13 mouse cellular contexts compared by ENCODE assay signal in the genomic region with DNA sequence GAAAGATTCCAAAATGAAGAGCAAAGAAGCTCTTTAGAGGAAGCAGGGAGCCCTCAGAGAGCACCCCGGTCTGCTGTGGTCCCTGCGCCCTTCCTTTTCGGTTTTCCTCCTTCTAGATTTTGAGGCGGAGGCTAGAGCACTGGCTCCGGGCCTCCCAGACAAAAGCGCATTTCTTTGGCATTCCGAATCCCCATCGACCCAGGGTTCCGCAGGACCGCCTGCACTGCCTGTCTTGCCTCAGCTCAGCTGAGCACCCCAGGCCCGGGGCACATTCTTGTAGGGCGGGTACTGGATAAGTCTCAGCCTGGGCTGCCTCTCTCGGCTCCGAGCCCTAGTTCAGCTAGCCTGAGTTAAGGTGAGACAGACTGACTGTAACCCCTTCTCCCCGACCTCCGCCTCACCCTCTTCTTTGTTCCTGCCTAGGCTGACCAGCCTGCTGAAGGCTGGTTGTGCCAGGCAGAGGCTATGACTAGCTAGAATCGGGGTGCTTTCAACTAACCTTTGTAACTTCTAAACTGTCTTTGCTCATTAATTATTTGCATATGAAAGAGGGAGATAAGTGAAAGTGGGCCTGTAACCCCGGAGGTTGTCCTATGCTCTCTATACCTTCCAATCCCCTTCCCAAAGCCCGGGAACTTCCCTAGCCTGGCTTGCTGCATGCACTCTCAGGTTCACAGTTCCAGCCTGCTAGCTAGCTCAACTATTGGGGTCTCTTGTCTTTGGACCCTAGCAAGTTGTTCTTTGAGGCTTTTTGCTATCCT. TPM values are rescaled to one million over a fixed set of nuclear protein-coding genes. Genes with fewer than 3 reads are reported as not detected.
A peak's percentile ranks its signal among the peaks of the same experiment; 100 is the strongest.
DNase-seq lines count a peak whose midpoint lies in the region; ATAC-seq and TF ChIP-seq lines count a peak whose summit lies in the region.
"Had no signal": no experiment of that assay in that cellular context is flagged by ENCODE, and none has a peak within 500 bp of the region (broad histone marks: within the 10 kb centered on the region; RNA-seq: fewer than 3 reads in every experiment).

No protein-coding gene starts in this region.

- H3K27me3 ChIP-seq in forebrain, embryonic 11.5 days (ENCODE audit: control insufficient read depth, insufficient read depth, low read length): peaks cover 99% of the 10 kb centered on the region
- H3K27me3 ChIP-seq in forebrain, postnatal 0 days (ENCODE audit: insufficient read depth, low read length): peaks cover 96% of the 10 kb centered on the region
- H3K27me3 ChIP-seq in lung, embryonic 15.5 days: peaks cover 99% of the 10 kb centered on the region
- H3K27me3 ChIP-seq in intestine, embryonic 15.5 days (replicated peaks): peaks cover 88% of the 10 kb centered on the region
- H3K27me3 ChIP-seq in stomach, postnatal 0 days (ENCODE audit: control insufficient read depth, insufficient read depth, low read length): no peaks in the 10 kb centered on the region

- no peak overlapping the region for H3K4me3 ChIP-seq in forebrain, embryonic 11.5 days (ENCODE audit: low read depth, low read length)
- no peak overlapping the region for H3K4me3 ChIP-seq in forebrain, postnatal 0 days (ENCODE audit: low read depth, low read length)
- H3K4me3 ChIP-seq in lung, embryonic 15.5 days: 0 out of 2 replicates have a peak overlapping the region, but pooled peaks have one; percentile 24
- H3K4me3 ChIP-seq in intestine, embryonic 15.5 days (replicated peaks): peak overlapping the region; percentile 32
- peak overlapping the region; percentile 54 for H3K4me3 ChIP-seq in stomach, postnatal 0 days (ENCODE audit: low read depth, low read length)
- H3K4me3 ChIP-seq: forebrain, embryonic 13.5 days had no signal

- no peak overlapping the region for H3K27ac ChIP-seq in forebrain, embryonic 11.5 days (ENCODE audit: low read depth, low read length)
- H3K27ac ChIP-seq in forebrain, postnatal 0 days (ENCODE audit: low read depth, low read length): no peak overlapping the region
- H3K27ac ChIP-seq in lung, embryonic 15.5 days: no peak overlapping the region
- 0 out of 2 replicates have a peak overlapping the region, but pooled peaks have one; percentile 95 for H3K27ac ChIP-seq in intestine, embryonic 15.5 days
- H3K27ac ChIP-seq in stomach, postnatal 0 days (replicated peaks): peak overlapping the region; percentile 90
- H3K27ac ChIP-seq: forebrain, embryonic 13.5 days had no signal

- no peak for TF ChIP-seq CTCF in forebrain, postnatal 0 days (IDR thresholded peaks at IDR 0.05; ENCODE audit: low read depth)
- TF ChIP-seq CTCF in stomach, postnatal 0 days (IDR thresholded peaks at IDR 0.05; ENCODE audit: low read depth): no peak

- no peak for TF ChIP-seq EP300 in stomach, postnatal 0 days (optimal IDR thresholded peaks at IDR 0.05)

- 2% methylated on average over 19 of the region's 19 CpGs for WGBS in forebrain, embryonic 11.5 days
- WGBS in forebrain, postnatal 0 days: 2% methylated on average over 19 of the region's 19 CpGs
- 17% methylated on average over 19 of the region's 19 CpGs for WGBS in lung, embryonic 15.5 days
- 15% methylated on average over 19 of the region's 19 CpGs for WGBS in intestine, embryonic 15.5 days
- WGBS in stomach, postnatal 0 days: 21% methylated on average over 19 of the region's 19 CpGs

- no peaks in the 10 kb centered on the region for H3K9me3 ChIP-seq in forebrain, embryonic 11.5 days (ENCODE audit: control insufficient read depth, low read length)
- no peaks in the 10 kb centered on the region for H3K9me3 ChIP-seq in forebrain, postnatal 0 days (ENCODE audit: low read length)
- no peaks in the 10 kb centered on the region for H3K9me3 ChIP-seq in lung, embryonic 15.5 days
- no peaks in the 10 kb centered on the region for H3K9me3 ChIP-seq in intestine, embryonic 15.5 days
- no peaks in the 10 kb centered on the region for H3K9me3 ChIP-seq in stomach, postnatal 0 days (ENCODE audit: control insufficient read depth, low read length)
- H3K9me3 ChIP-seq: forebrain, embryonic 13.5 days had no signal

- H3K4me1 ChIP-seq in forebrain, embryonic 11.5 days (replicated peaks; ENCODE audit: control insufficient read depth, insufficient read depth, low read length): no peaks in the 10 kb centered on the region
- no peaks in the 10 kb centered on the region for H3K4me1 ChIP-seq in forebrain, postnatal 0 days (ENCODE audit: insufficient read depth)
- H3K4me1 ChIP-seq in lung, embryonic 15.5 days: peaks cover 4% of the 10 kb centered on the region; the same call in 1 of the 2 replicates
- H3K4me1 ChIP-seq in intestine, embryonic 15.5 days (replicated peaks): peaks cover 24% of the 10 kb centered on the region
- H3K4me1 ChIP-seq in stomach, postnatal 0 days (replicated peaks; ENCODE audit: control insufficient read depth, insufficient read depth): no peaks in the 10 kb centered on the region

- no peak overlapping the region for H3K4me2 ChIP-seq in forebrain, embryonic 11.5 days (ENCODE audit: low read depth, low read length, severe bottlenecking)
- H3K4me2 ChIP-seq in forebrain, postnatal 0 days (ENCODE audit: low read depth): no peak overlapping the region
- no peak overlapping the region for H3K4me2 ChIP-seq in lung, embryonic 15.5 days
- peak overlapping the region; percentile 72 for H3K4me2 ChIP-seq in intestine, embryonic 15.5 days (replicated peaks)
- H3K4me2 ChIP-seq in stomach, postnatal 0 days (replicated peaks; ENCODE audit: low read depth): peak overlapping the region; percentile 70
- H3K4me2 ChIP-seq: forebrain, embryonic 13.5 days had no signal

- ATAC-seq in forebrain, embryonic 11.5 days (replicated peaks; ENCODE audit: low FRiP score): no peak
- no peak for ATAC-seq in forebrain, postnatal 0 days
- ATAC-seq in lung, embryonic 15.5 days (ENCODE audit: borderline replicate concordance, extremely low read depth, low FRiP score, low TSS enrichment): no peak
- ATAC-seq in intestine, embryonic 15.5 days: no peak
- ATAC-seq in stomach, postnatal 0 days (ENCODE audit: low FRiP score, low TSS enrichment): 0 out of 2 replicates have a peak, but pooled peaks have one; percentile 30
- no peak for ATAC-seq in erythroblast, adult 5-6 weeks (replicated peaks; ENCODE audit: low FRiP score, poor library complexity, severe bottlenecking)
- ATAC-seq: forebrain, embryonic 13.5 days had no signal

- peak; percentile 64 for DNase-seq in forebrain, embryonic 11.5 days (ENCODE audit: low spot score)
- no peak for DNase-seq in forebrain, postnatal 0 days
- DNase-seq in lung, postnatal 4 days: no peak
- no peak for DNase-seq in stomach, postnatal 0 days (ENCODE audit: low spot score)
- no peak for DNase-seq in ovary, postnatal 10 days (ENCODE audit: low spot score)
- DNase-seq: B cell, adult 2 months; cerebellum, postnatal 14 days had no signal

- no peak overlapping the region for H3K9ac ChIP-seq in forebrain, embryonic 11.5 days (ENCODE audit: low read length)
- no peak overlapping the region for H3K9ac ChIP-seq in forebrain, postnatal 0 days
- H3K9ac ChIP-seq in lung, embryonic 15.5 days: no peak overlapping the region
- peak overlapping the region; percentile 56 for H3K9ac ChIP-seq in intestine, embryonic 15.5 days
- peak overlapping the region; percentile 75 for H3K9ac ChIP-seq in stomach, postnatal 0 days (ENCODE audit: low read length)
- H3K9ac ChIP-seq: forebrain, embryonic 13.5 days had no signal

- no peaks in the 10 kb centered on the region for H3K36me3 ChIP-seq in forebrain, embryonic 11.5 days (ENCODE audit: control insufficient read depth, insufficient read depth, low read length)
- no peaks in the 10 kb centered on the region for H3K36me3 ChIP-seq in forebrain, postnatal 0 days (ENCODE audit: insufficient read depth)
- no peaks in the 10 kb centered on the region for H3K36me3 ChIP-seq in lung, embryonic 15.5 days
- H3K36me3 ChIP-seq in intestine, embryonic 15.5 days: no peaks in the 10 kb centered on the region
- H3K36me3 ChIP-seq in stomach, postnatal 0 days (ENCODE audit: control insufficient read depth, insufficient read depth, low read length): no peaks in the 10 kb centered on the region

RNA-seq across cellular contexts. Expression of a gene that starts 3.1 kb away (rescaled TPM):
- not detected in 2 replicates for polyA plus RNA-seq in forebrain, embryonic 11.5 days (2014; fragmentation: Nextera tagmentation; extraction: Ambion mirVana)
- not detected in 2 replicates for total RNA-seq in forebrain, postnatal 0 days (2014; rRNA removed)
- not detected in 2 replicates for polyA plus RNA-seq in forebrain, postnatal 0 days (2015; fragmentation: Nextera tagmentation; extraction: Ambion mirVana)
- polyA plus RNA-seq in lung, embryonic 15.5 days (2015; fragmentation: Nextera tagmentation; extraction: Ambion mirVana): 1.4 and 1.5 TPM in 2 replicates
- polyA plus RNA-seq in intestine, embryonic 15.5 days (2015; fragmentation: Nextera tagmentation; extraction: Ambion mirVana): 9.5 and 10.6 TPM in 2 replicates
- polyA plus RNA-seq in stomach, postnatal 0 days (2015; fragmentation: Nextera tagmentation; extraction: Ambion mirVana): 9.6 and 10.4 TPM in 2 replicates
- not detected in 2 replicates for total RNA-seq in erythroblast, adult 5-6 weeks (2015; ENCODE audit: low replicate concordance)
- total RNA-seq in erythroblast, adult 5-6 weeks (2017; ENCODE audit: low replicate concordance): not detected in 2 replicates
- total RNA-seq: megakaryocyte progenitor cell, adult 5-6 weeks had no signal
- polyA plus RNA-seq: forebrain, embryonic 13.5 days had no signal

RNA-seq across cellular contexts. Expression of a gene that starts 17.5 kb away (rescaled TPM):
- polyA plus RNA-seq in forebrain, embryonic 11.5 days (2014; fragmentation: Nextera tagmentation; extraction: Ambion mirVana): not detected in 2 replicates
- total RNA-seq in forebrain, postnatal 0 days (2014; rRNA removed): not detected in 2 replicates
- polyA plus RNA-seq in forebrain, postnatal 0 days (2015; fragmentation: Nextera tagmentation; extraction: Ambion mirVana): not detected in 2 replicates
- polyA plus RNA-seq in lung, embryonic 15.5 days (2015; fragmentation: Nextera tagmentation; extraction: Ambion mirVana): 0.20 and 0.26 TPM in 2 replicates
- polyA plus RNA-seq in intestine, embryonic 15.5 days (2015; fragmentation: Nextera tagmentation; extraction: Ambion mirVana): 5.7 and 6.1 TPM in 2 replicates
- polyA plus RNA-seq in stomach, postnatal 0 days (2015; fragmentation: Nextera tagmentation; extraction: Ambion mirVana): 3.3 and 4.9 TPM in 2 replicates
- not detected in 2 replicates for total RNA-seq in erythroblast, adult 5-6 weeks (2015; ENCODE audit: low replicate concordance)
- total RNA-seq in erythroblast, adult 5-6 weeks (2017; ENCODE audit: low replicate concordance): not detected in 2 replicates
- total RNA-seq: megakaryocyte progenitor cell, adult 5-6 weeks had no signal
- polyA plus RNA-seq: forebrain, embryonic 13.5 days had no signal

RNA-seq across cellular contexts. Expression of a gene that starts 25.2 kb away (rescaled TPM):
- polyA plus RNA-seq in forebrain, embryonic 11.5 days (2014; fragmentation: Nextera tagmentation; extraction: Ambion mirVana): not detected in 2 replicates
- not detected in 2 replicates for total RNA-seq in forebrain, postnatal 0 days (2014; rRNA removed)
- not detected in 2 replicates for polyA plus RNA-seq in forebrain, postnatal 0 days (2015; fragmentation: Nextera tagmentation; extraction: Ambion mirVana)
- polyA plus RNA-seq in lung, embryonic 15.5 days (2015; fragmentation: Nextera tagmentation; extraction: Ambion mirVana): 0.10 TPM in 1 of 2 replicates, not detected in the other
- 6.2 and 7.0 TPM in 2 replicates for polyA plus RNA-seq in intestine, embryonic 15.5 days (2015; fragmentation: Nextera tagmentation; extraction: Ambion mirVana)
- 7.1 and 7.3 TPM in 2 replicates for polyA plus RNA-seq in stomach, postnatal 0 days (2015; fragmentation: Nextera tagmentation; extraction: Ambion mirVana)
- total RNA-seq in erythroblast, adult 5-6 weeks (2015; ENCODE audit: low replicate concordance): not detected in 2 replicates
- not detected in 2 replicates for total RNA-seq in erythroblast, adult 5-6 weeks (2017; ENCODE audit: low replicate concordance)
- total RNA-seq: megakaryocyte progenitor cell, adult 5-6 weeks had no signal
- polyA plus RNA-seq: forebrain, embryonic 13.5 days; heart, embryonic 16.5 days had no signal

RNA-seq across cellular contexts. Expression of a gene that starts 39.3 kb away (rescaled TPM):
- polyA plus RNA-seq in forebrain, embryonic 11.5 days (2014; fragmentation: Nextera tagmentation; extraction: Ambion mirVana): not detected in 2 replicates
- not detected in 2 replicates for total RNA-seq in forebrain, postnatal 0 days (2014; rRNA removed)
- not detected in 2 replicates for polyA plus RNA-seq in forebrain, postnatal 0 days (2015; fragmentation: Nextera tagmentation; extraction: Ambion mirVana)
- polyA plus RNA-seq in lung, embryonic 15.5 days (2015; fragmentation: Nextera tagmentation; extraction: Ambion mirVana): 0.06 TPM in 1 of 2 replicates, not detected in the other
- 1.3 and 1.4 TPM in 2 replicates for polyA plus RNA-seq in intestine, embryonic 15.5 days (2015; fragmentation: Nextera tagmentation; extraction: Ambion mirVana)
- polyA plus RNA-seq in stomach, postnatal 0 days (2015; fragmentation: Nextera tagmentation; extraction: Ambion mirVana): not detected in 2 replicates
- total RNA-seq in erythroblast, adult 5-6 weeks (2015; ENCODE audit: low replicate concordance): not detected in 2 replicates
- not detected in 2 replicates for total RNA-seq in erythroblast, adult 5-6 weeks (2017; ENCODE audit: low replicate concordance)
- total RNA-seq: megakaryocyte progenitor cell, adult 5-6 weeks had no signal
- polyA plus RNA-seq: forebrain, embryonic 13.5 days; heart, embryonic 16.5 days had no signal

RNA-seq across cellular contexts. Expression of a gene that starts 48.3 kb away (rescaled TPM):
- polyA plus RNA-seq in forebrain, embryonic 11.5 days (2014; fragmentation: Nextera tagmentation; extraction: Ambion mirVana): not detected in 2 replicates
- not detected in 2 replicates for total RNA-seq in forebrain, postnatal 0 days (2014; rRNA removed)
- not detected in 2 replicates for polyA plus RNA-seq in forebrain, postnatal 0 days (2015; fragmentation: Nextera tagmentation; extraction: Ambion mirVana)
- 0.57 and 0.72 TPM in 2 replicates for polyA plus RNA-seq in lung, embryonic 15.5 days (2015; fragmentation: Nextera tagmentation; extraction: Ambion mirVana)
- 7.7 and 10.1 TPM in 2 replicates for polyA plus RNA-seq in intestine, embryonic 15.5 days (2015; fragmentation: Nextera tagmentation; extraction: Ambion mirVana)
- polyA plus RNA-seq in stomach, postnatal 0 days (2015; fragmentation: Nextera tagmentation; extraction: Ambion mirVana): 18.0 and 18.2 TPM in 2 replicates
- total RNA-seq in erythroblast, adult 5-6 weeks (2015; ENCODE audit: low replicate concordance): not detected in 2 replicates
- total RNA-seq in erythroblast, adult 5-6 weeks (2017; ENCODE audit: low replicate concordance): not detected in 2 replicates
- total RNA-seq: megakaryocyte progenitor cell, adult 5-6 weeks had no signal
- polyA plus RNA-seq: forebrain, embryonic 13.5 days had no signal

Comparison
In these comparisons a context has a peak if more than half of its experiments do, and no peak if none do; other contexts are left out.
1. H3K27ac ChIP-seq: peak in intestine, embryonic 15.5 days (single experiment) and stomach, postnatal 0 days (single experiment); none in forebrain, embryonic 11.5 days (single experiment), forebrain, postnatal 0 days (single experiment) and lung, embryonic 15.5 days (single experiment).
2. H3K4me2 ChIP-seq: peak in intestine, embryonic 15.5 days (single experiment) and stomach, postnatal 0 days (single experiment); none in forebrain, embryonic 11.5 days (single experiment), forebrain, postnatal 0 days (single experiment) and lung, embryonic 15.5 days (single experiment).
3. H3K4me3 ChIP-seq: peak in lung, embryonic 15.5 days (single experiment), intestine, embryonic 15.5 days (single experiment) and stomach, postnatal 0 days (single experiment); none in forebrain, embryonic 11.5 days (single experiment) and forebrain, postnatal 0 days (single experiment).
4. H3K9ac ChIP-seq: peak in intestine, embryonic 15.5 days (single experiment) and stomach, postnatal 0 days (single experiment); none in forebrain, embryonic 11.5 days (single experiment), forebrain, postnatal 0 days (single experiment) and lung, embryonic 15.5 days (single experiment).